Mouse (Mus musculus): ENCODE results near the gene Adcy10. TPM values are rescaled to one million over a fixed set of nuclear protein-coding genes. Genes with fewer than 3 reads are reported as not detected.

Adcy10 gene
- total RNA-seq, 1 experiment: 0.22 TPM

DNA sequence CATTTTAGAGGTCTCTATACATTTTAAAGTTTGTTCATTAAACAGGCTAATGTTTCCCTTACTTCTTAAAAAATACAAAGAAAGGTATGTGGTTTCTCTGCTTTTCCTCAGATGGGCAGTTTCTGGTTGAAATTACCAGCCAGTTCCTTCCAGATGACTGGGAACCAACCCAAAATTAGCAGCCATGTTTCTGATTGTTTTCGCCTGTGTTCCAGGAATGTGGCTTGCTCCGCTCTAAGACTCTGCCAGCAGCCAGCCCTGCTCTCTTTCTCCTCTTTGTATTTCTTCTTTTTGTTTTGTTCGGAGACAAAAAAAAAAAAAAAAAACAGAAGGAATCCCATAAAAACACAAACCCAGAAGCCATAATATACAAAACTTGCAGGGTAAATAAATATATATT, 13.9 kb downstream of the Adcy10 start:
- Histone ChIP-seq H3K9ac (ENCODE audit: insufficient read depth, low read depth, low read length, poor library complexity, severe bottlenecking) (no peak overlapping the region), H3K27ac (ENCODE audit: insufficient read depth, low read depth, low read length, poor library complexity, severe bottlenecking) (no peak overlapping the region), H3K4me3 (ENCODE audit: insufficient read depth in 1 of 2, low read depth in 1 of 2, low read length in 2 of 2, poor library complexity in 1 of 2, severe bottlenecking in 1 of 2) (no peak overlapping the region), H3K36me3 (ENCODE audit: control insufficient read depth, insufficient read depth, low read length, poor library complexity, severe bottlenecking) (no peaks in the 10 kb centered on the region), H3K4me1 (ENCODE audit: control insufficient read depth in 2 of 2, insufficient read depth in 2 of 2, low read length in 2 of 2, poor library complexity in 1 of 2) (no peaks in the 10 kb centered on the region), H3K9me3 (ENCODE audit: control insufficient read depth, insufficient read depth, low read depth, low read length) (no peaks in the 10 kb centered on the region)
- TF ChIP-seq HCFC1 (IDR thresholded peaks at IDR 0.05; ENCODE audit: borderline replicate concordance, insufficient read depth, low read length) (no peak), MAFK (IDR thresholded peaks at IDR 0.05; ENCODE audit: insufficient read depth, low read depth, low read length) (no peak), ZC3H11A (IDR thresholded peaks at IDR 0.05; ENCODE audit: borderline replicate concordance, low read depth, low read length) (no peak), ZNF384 (IDR thresholded peaks at IDR 0.05; ENCODE audit: low read depth, low read length) (no peak), CHD2 (IDR thresholded peaks at IDR 0.05; ENCODE audit: low read depth, low read length) (no peak)
- no peak for DNase-seq (ENCODE audit: low read depth, low spot score)
- in situ Hi-C loops (cut with MboI; ENCODE audit: low sequenced_read_pairs in 2 of 2, unreplicated experiment in 2 of 2): no loop called here

DNA sequence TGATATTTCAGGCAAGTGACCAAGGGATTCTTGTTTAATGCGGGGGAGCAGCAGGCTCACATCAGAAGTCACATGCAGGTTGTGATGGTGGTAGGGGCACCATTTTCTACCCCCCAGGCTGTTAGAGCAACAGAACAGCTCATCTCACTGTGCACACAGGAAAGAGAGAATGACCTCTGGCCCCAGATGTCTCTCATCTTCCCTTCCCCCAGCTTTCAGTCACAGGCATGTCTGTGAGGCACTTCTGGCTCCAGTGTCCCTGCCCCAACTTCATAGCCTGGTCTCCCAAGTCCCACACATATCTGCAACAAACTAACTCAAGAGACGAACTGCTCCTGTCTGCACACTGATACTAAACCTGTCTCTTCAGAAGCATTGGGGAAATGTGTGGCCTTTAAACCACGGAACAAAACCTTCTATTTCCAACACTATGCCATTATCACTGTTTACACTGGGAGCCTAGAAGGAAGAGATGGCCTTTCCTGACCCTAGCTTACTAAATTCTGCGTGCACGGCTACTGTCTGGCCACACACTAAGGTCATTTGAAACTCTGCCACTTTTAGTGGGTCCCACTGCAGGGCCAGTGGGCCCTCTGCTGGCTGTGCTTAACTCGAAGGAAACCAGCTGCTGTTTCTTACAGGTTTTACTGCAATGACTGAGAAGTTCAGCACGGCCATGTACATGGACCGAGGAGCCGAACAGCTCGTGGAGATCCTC, 18.5 kb downstream of the Adcy10 start:
- in situ Hi-C loops (cut with MboI; ENCODE audit: low sequenced_read_pairs in 2 of 2, unreplicated experiment in 2 of 2): no loop called here
- H3K9ac ChIP-seq (ENCODE audit: insufficient read depth, low read depth, low read length, poor library complexity, severe bottlenecking): no peak overlapping the region
- no peaks in the 10 kb centered on the region for H3K4me1 ChIP-seq (ENCODE audit: control insufficient read depth in 2 of 2, insufficient read depth in 2 of 2, low read length in 2 of 2, poor library complexity in 1 of 2)
- TF ChIP-seq ZC3H11A (IDR thresholded peaks at IDR 0.05; ENCODE audit: borderline replicate concordance, low read depth, low read length) (no peak), HCFC1 (IDR thresholded peaks at IDR 0.05; ENCODE audit: borderline replicate concordance, insufficient read depth, low read length) (no peak), MAFK (IDR thresholded peaks at IDR 0.05; ENCODE audit: insufficient read depth, low read depth, low read length) (no peak), CHD2 (IDR thresholded peaks at IDR 0.05; ENCODE audit: low read depth, low read length) (no peak), ZNF384 (IDR thresholded peaks at IDR 0.05; ENCODE audit: low read depth, low read length) (no peak)
- H3K27ac ChIP-seq (ENCODE audit: insufficient read depth, low read depth, low read length, poor library complexity, severe bottlenecking): no peak overlapping the region
- no peaks in the 10 kb centered on the region for H3K9me3 ChIP-seq (ENCODE audit: control insufficient read depth, insufficient read depth, low read depth, low read length)
- no peaks in the 10 kb centered on the region for H3K36me3 ChIP-seq (ENCODE audit: control insufficient read depth, insufficient read depth, low read length, poor library complexity, severe bottlenecking)
- no peak overlapping the region for H3K4me3 ChIP-seq (ENCODE audit: insufficient read depth in 1 of 2, low read depth in 1 of 2, low read length in 2 of 2, poor library complexity in 1 of 2, severe bottlenecking in 1 of 2)
- no peak for DNase-seq (ENCODE audit: low read depth, low spot score)

DNA sequence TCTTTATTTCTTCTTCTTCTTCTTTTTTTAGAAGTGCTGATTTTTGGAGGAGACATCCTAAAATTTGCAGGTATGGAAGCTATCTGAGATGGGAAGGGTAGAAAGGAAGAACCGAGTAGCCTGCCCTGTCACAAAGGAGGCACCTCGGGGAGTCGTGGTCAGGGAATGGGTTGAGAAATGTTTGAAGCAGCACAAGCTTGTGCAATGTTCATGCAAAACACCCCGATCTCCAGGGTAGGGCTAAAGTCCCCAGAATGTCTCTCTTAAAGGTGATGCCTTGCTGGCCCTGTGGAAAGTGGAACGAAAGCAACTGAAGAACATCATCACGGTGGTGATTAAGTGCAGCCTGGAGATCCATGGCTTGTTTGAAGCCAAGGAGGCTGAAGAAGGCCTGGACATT, 21.3 kb downstream of the Adcy10 start:
- Histone ChIP-seq H3K9me3 (ENCODE audit: control insufficient read depth, insufficient read depth, low read depth, low read length) (no peaks in the 10 kb centered on the region), H3K27ac (ENCODE audit: insufficient read depth, low read depth, low read length, poor library complexity, severe bottlenecking) (no peak overlapping the region), H3K4me1 (ENCODE audit: control insufficient read depth in 2 of 2, insufficient read depth in 2 of 2, low read length in 2 of 2, poor library complexity in 1 of 2) (no peaks in the 10 kb centered on the region), H3K4me3 (ENCODE audit: insufficient read depth in 1 of 2, low read depth in 1 of 2, low read length in 2 of 2, poor library complexity in 1 of 2, severe bottlenecking in 1 of 2) (no peak overlapping the region), H3K36me3 (ENCODE audit: control insufficient read depth, insufficient read depth, low read length, poor library complexity, severe bottlenecking) (no peaks in the 10 kb centered on the region), H3K9ac (ENCODE audit: insufficient read depth, low read depth, low read length, poor library complexity, severe bottlenecking) (no peak overlapping the region)
- in situ Hi-C loops (cut with MboI; ENCODE audit: low sequenced_read_pairs in 2 of 2, unreplicated experiment in 2 of 2): no loop called here
- no peak for DNase-seq (ENCODE audit: low read depth, low spot score)
- TF ChIP-seq CHD2 (IDR thresholded peaks at IDR 0.05; ENCODE audit: low read depth, low read length): no peak
- TF ChIP-seq HCFC1 (IDR thresholded peaks at IDR 0.05; ENCODE audit: borderline replicate concordance, insufficient read depth, low read length): no peak
- no peak for TF ChIP-seq MAFK (IDR thresholded peaks at IDR 0.05; ENCODE audit: insufficient read depth, low read depth, low read length)
- TF ChIP-seq ZNF384 (IDR thresholded peaks at IDR 0.05; ENCODE audit: low read depth, low read length): no peak
- TF ChIP-seq ZC3H11A (IDR thresholded peaks at IDR 0.05; ENCODE audit: borderline replicate concordance, low read depth, low read length): no peak

DNA sequence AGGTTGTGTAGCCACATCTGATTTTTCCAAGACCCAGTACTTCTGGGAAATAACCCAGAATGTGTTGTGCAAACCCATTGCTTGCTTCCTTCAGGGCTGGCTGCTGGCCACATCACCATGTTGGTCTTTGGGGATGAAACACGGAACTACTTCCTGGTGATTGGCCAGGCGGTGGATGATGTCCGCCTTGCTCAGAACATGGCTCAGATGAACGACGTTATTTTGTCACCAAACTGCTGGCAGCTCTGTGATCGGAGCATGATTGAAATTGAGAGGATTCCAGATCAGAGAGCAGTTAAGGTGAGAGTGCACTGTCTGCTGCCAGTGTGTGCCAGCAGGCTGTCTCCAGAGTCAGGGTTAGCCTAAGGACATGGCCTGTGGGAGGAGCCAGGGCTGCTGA, 25.2 kb downstream of the Adcy10 start:
- H3K9me3 ChIP-seq (ENCODE audit: control insufficient read depth, insufficient read depth, low read depth, low read length): no peaks in the 10 kb centered on the region
- no peak for TF ChIP-seq CHD2 (IDR thresholded peaks at IDR 0.05; ENCODE audit: low read depth, low read length)
- TF ChIP-seq MAFK (IDR thresholded peaks at IDR 0.05; ENCODE audit: insufficient read depth, low read depth, low read length): no peak
- TF ChIP-seq ZNF384 (IDR thresholded peaks at IDR 0.05; ENCODE audit: low read depth, low read length): no peak
- no peak for TF ChIP-seq HCFC1 (IDR thresholded peaks at IDR 0.05; ENCODE audit: borderline replicate concordance, insufficient read depth, low read length)
- no peak for TF ChIP-seq ZC3H11A (IDR thresholded peaks at IDR 0.05; ENCODE audit: borderline replicate concordance, low read depth, low read length)
- no peak overlapping the region for H3K4me3 ChIP-seq (ENCODE audit: insufficient read depth in 1 of 2, low read depth in 1 of 2, low read length in 2 of 2, poor library complexity in 1 of 2, severe bottlenecking in 1 of 2)
- H3K27ac ChIP-seq (ENCODE audit: insufficient read depth, low read depth, low read length, poor library complexity, severe bottlenecking): no peak overlapping the region
- DNase-seq (ENCODE audit: low read depth, low spot score): no peak
- H3K36me3 ChIP-seq (ENCODE audit: control insufficient read depth, insufficient read depth, low read length, poor library complexity, severe bottlenecking): no peaks in the 10 kb centered on the region
- no peak overlapping the region for H3K9ac ChIP-seq (ENCODE audit: insufficient read depth, low read depth, low read length, poor library complexity, severe bottlenecking)
- H3K4me1 ChIP-seq (ENCODE audit: control insufficient read depth in 2 of 2, insufficient read depth in 2 of 2, low read length in 2 of 2, poor library complexity in 1 of 2): no peaks in the 10 kb centered on the region; a peak in 1 of 4 replicates
- in situ Hi-C loops (cut with MboI; ENCODE audit: low sequenced_read_pairs in 2 of 2, unreplicated experiment in 2 of 2): no loop called here
